In genomic region chr11:83817048-83817447, GRCm38 (mm10) we compare ENCODE assay signal across 21 mouse cellular contexts. TPM values are rescaled to one million over a fixed set of nuclear protein-coding genes. Genes with fewer than 3 reads are reported as not detected.
DNase-seq lines count a peak whose midpoint lies in the region; ATAC-seq and TF ChIP-seq lines count a peak whose summit lies in the region.
"Had no signal": no experiment of that assay in that cellular context is flagged by ENCODE, and none has a peak within 500 bp of the region (broad histone marks: within the 10 kb centered on the region; RNA-seq: fewer than 3 reads in every experiment).

No protein-coding gene starts in this region.

- no peak for ATAC-seq in lung, embryonic 14.5 days (ENCODE audit: insufficient read depth)
- 0 out of 2 replicates have a peak, but pooled peaks have one; percentile 37 for ATAC-seq in hindbrain, embryonic 14.5 days (ENCODE audit: low FRiP score)
- ATAC-seq in kidney, embryonic 14.5 days (ENCODE audit: low FRiP score, low TSS enrichment) = peak; percentile 56
- ATAC-seq: intestine, embryonic 16.5 days; liver, postnatal 0 days had no signal

- no peaks in the 10 kb centered on the region for H3K27me3 ChIP-seq in lung, embryonic 14.5 days (ENCODE audit: insufficient read depth, low read length)
- 0 out of 2 replicates have a peak, but pooled peaks cover 3% of the 10 kb centered on the region for H3K27me3 ChIP-seq in hindbrain, embryonic 14.5 days (ENCODE audit: control insufficient read depth, insufficient read depth, low read length)
- H3K27me3 ChIP-seq in kidney, embryonic 14.5 days (ENCODE audit: control insufficient read depth, insufficient read depth, low read length) = no peaks in the 10 kb centered on the region
- H3K27me3 ChIP-seq: forebrain, embryonic 12.5 days had no signal

- no peak for DNase-seq in lung, embryonic 14.5 days
- DNase-seq in lung, postnatal 25 days (ENCODE audit: low spot score) = no peak
- peak; percentile 52 for DNase-seq in hindbrain, embryonic 14.5 days (ENCODE audit: low spot score)
- peak; percentile 63 to 76 for DNase-seq in kidney, postnatal 4 days
- DNase-seq in c-Kit-positive CD71-positive TER-119-positive erythroid progenitor cells, embryonic 14.5 days (ENCODE audit: low spot score) = no peak
- no peak for DNase-seq in right cerebral cortex, postnatal 36 days (ENCODE audit: low spot score in 2 of 2)
- DNase-seq in cerebellum, adult 9-11 months = no peak
- DNase-seq: adrenal gland, postnatal 36 days; B cell, adult 2 months; cerebellum, postnatal 10 days; embryo, embryonic 11 days; heart, postnatal 36 days; liver, postnatal 0 days; lung, postnatal 36 days; right cerebral cortex, postnatal 4 days; thymus, postnatal 25 days had no signal

- WGBS in lung, embryonic 14.5 days = 66% methylated on average over 6 of the region's 6 CpGs
- 48% methylated on average over 6 of the region's 6 CpGs for WGBS in hindbrain, embryonic 14.5 days
- 67% methylated on average over 6 of the region's 6 CpGs for WGBS in kidney, embryonic 14.5 days

- no peaks in the 10 kb centered on the region for H3K9me3 ChIP-seq in lung, embryonic 14.5 days (ENCODE audit: low read depth, low read length)
- H3K9me3 ChIP-seq in hindbrain, embryonic 14.5 days (ENCODE audit: control insufficient read depth, low read length) = no peaks in the 10 kb centered on the region
- H3K9me3 ChIP-seq in kidney, embryonic 14.5 days (ENCODE audit: control insufficient read depth, low read length) = no peaks in the 10 kb centered on the region
- H3K9me3 ChIP-seq: forebrain, embryonic 12.5 days; heart, embryonic 13.5 days; limb, embryonic 15.5 days had no signal

- TF ChIP-seq CTCF in lung, embryonic 14.5 days (IDR thresholded peaks at IDR 0.05; ENCODE audit: low read depth) = no peak

- 0 out of 2 replicates have a peak overlapping the region, but pooled peaks have one; percentile 18 for H3K27ac ChIP-seq in lung, embryonic 14.5 days (ENCODE audit: low read depth)
- H3K27ac ChIP-seq in hindbrain, embryonic 14.5 days = peak overlapping the region; percentile 40; the same call in 1 of the 2 replicates
- H3K27ac ChIP-seq in kidney, embryonic 14.5 days (ENCODE audit: low read depth, low read length) = peak overlapping the region; percentile 87
- H3K27ac ChIP-seq: forebrain, embryonic 12.5 days; heart, embryonic 13.5 days; limb, embryonic 15.5 days had no signal

- H3K4me1 ChIP-seq in lung, embryonic 14.5 days (ENCODE audit: insufficient read depth) = no peaks in the 10 kb centered on the region
- H3K4me1 ChIP-seq in hindbrain, embryonic 14.5 days (replicated peaks; ENCODE audit: control insufficient read depth, insufficient read depth, low read length) = 0 out of 2 replicates have a peak, but pooled peaks cover 4% of the 10 kb centered on the region
- H3K4me1 ChIP-seq in kidney, embryonic 14.5 days (ENCODE audit: control insufficient read depth, insufficient read depth, low read length) = no peaks in the 10 kb centered on the region
- H3K4me1 ChIP-seq: heart, embryonic 13.5 days; limb, embryonic 15.5 days had no signal

- H3K4me2 ChIP-seq in lung, embryonic 14.5 days = no peak overlapping the region
- no peak overlapping the region for H3K4me2 ChIP-seq in hindbrain, embryonic 14.5 days (replicated peaks)
- H3K4me2 ChIP-seq in kidney, embryonic 14.5 days (replicated peaks; ENCODE audit: low read depth, low read length) = peak overlapping the region; percentile 30
- H3K4me2 ChIP-seq: forebrain, embryonic 12.5 days; heart, embryonic 13.5 days; limb, embryonic 15.5 days had no signal

- H3K9ac ChIP-seq in lung, embryonic 14.5 days = no peak overlapping the region
- H3K9ac ChIP-seq in hindbrain, embryonic 14.5 days = no peak overlapping the region
- H3K9ac ChIP-seq in kidney, embryonic 14.5 days (ENCODE audit: low read depth, low read length) = 0 out of 2 replicates have a peak overlapping the region, but pooled peaks have one; percentile 35
- H3K9ac ChIP-seq: forebrain, embryonic 12.5 days; heart, embryonic 13.5 days; limb, embryonic 15.5 days; liver, postnatal 0 days had no signal

- no peaks in the 10 kb centered on the region for H3K36me3 ChIP-seq in lung, embryonic 14.5 days (ENCODE audit: insufficient read depth)
- no peaks in the 10 kb centered on the region for H3K36me3 ChIP-seq in hindbrain, embryonic 14.5 days (replicated peaks; ENCODE audit: control insufficient read depth, insufficient read depth)
- no peaks in the 10 kb centered on the region for H3K36me3 ChIP-seq in kidney, embryonic 14.5 days (ENCODE audit: control insufficient read depth, insufficient read depth, low read length)
- H3K36me3 ChIP-seq: forebrain, embryonic 12.5 days; heart, embryonic 13.5 days; limb, embryonic 15.5 days had no signal

- no peak overlapping the region for H3K4me3 ChIP-seq in lung, embryonic 14.5 days (ENCODE audit: low read depth, low read length)
- H3K4me3 ChIP-seq in hindbrain, embryonic 14.5 days (replicated peaks; ENCODE audit: low read length) = no peak overlapping the region
- 0 out of 2 replicates have a peak overlapping the region, but pooled peaks have one; percentile 17 for H3K4me3 ChIP-seq in kidney, embryonic 14.5 days (ENCODE audit: low read length)
- H3K4me3 ChIP-seq: forebrain, embryonic 12.5 days; heart, embryonic 13.5 days; limb, embryonic 15.5 days had no signal

RNA-seq across cellular contexts. Expression of gene Hnf1b, which starts 32.8 kb away (rescaled TPM):
- polyA plus RNA-seq in lung, embryonic 14.5 days (2014; fragmentation: Nextera tagmentation; extraction: Ambion mirVana) = 10.9 and 11.4 TPM in 2 replicates
- 0.21 TPM in 1 of 2 replicates, not detected in the other for polyA plus RNA-seq in hindbrain, embryonic 14.5 days (2014; fragmentation: Nextera tagmentation; extraction: Ambion mirVana)
- polyA plus RNA-seq in kidney, embryonic 14.5 days (2014; fragmentation: Nextera tagmentation; extraction: Ambion mirVana) = 51.6 and 84.2 TPM in 2 replicates
- polyA plus RNA-seq: forebrain, embryonic 12.5 days had no signal

Comparison
In these comparisons a context has a peak if more than half of its experiments do, and no peak if none do; other contexts are left out.
1. DNase-seq: peak in hindbrain, embryonic 14.5 days (single experiment) and kidney, postnatal 4 days (2 of 2); none in lung, embryonic 14.5 days (single experiment), lung, postnatal 25 days (single experiment), c-Kit-positive CD71-positive TER-119-positive erythroid progenitor cells, embryonic 14.5 days (single experiment), right cerebral cortex, postnatal 36 days (0 of 2) and cerebellum, adult 9-11 months (single experiment).
2. H3K27ac ChIP-seq: peak in every context shown above with its lines; median percentile 87 in kidney, embryonic 14.5 days; 40 in hindbrain, embryonic 14.5 days; 18 in lung, embryonic 14.5 days.